ENCODE assay signal across 8 mouse cellular contexts in genomic region chr15:27923987-27924341, GRCm38 (mm10).
DNase-seq lines count a peak whose midpoint lies in the region; ATAC-seq and TF ChIP-seq lines count a peak whose summit lies in the region.

No protein-coding gene starts in this region.

- WGBS in heart, embryonic 12.5 days: 21% methylated on average over 5 of the region's 5 CpGs
- 15% methylated on average over 5 of the region's 5 CpGs for WGBS in hindbrain, embryonic 15.5 days
- 24% methylated on average over 5 of the region's 5 CpGs for WGBS in midbrain, embryonic 12.5 days

- peak overlapping the region; percentile 39 for H3K4me3 ChIP-seq in heart, embryonic 12.5 days
- peak overlapping the region; percentile 41 for H3K4me3 ChIP-seq in bone marrow macrophage, adult 2 months (ENCODE audit: insufficient read depth, low read length)
- peak overlapping the region; percentile 35 for H3K4me3 ChIP-seq in hindbrain, embryonic 15.5 days
- H3K4me3 ChIP-seq in midbrain, embryonic 12.5 days: peak overlapping the region; percentile 33; the same call in 1 of the 2 replicates

- intact Hi-C loops in heart, postnatal 14 days (cut with DNase I): loop anchor here (5.0 kb wide), 1 partner anchor 143 kb away; no protein-coding TSS in a partner anchor
- intact Hi-C loops in left cerebral cortex, postnatal 14 days (cut with DNase I): no loop called here

- H3K9ac ChIP-seq in heart, embryonic 12.5 days: no peak overlapping the region
- H3K9ac ChIP-seq in hindbrain, embryonic 15.5 days: peak overlapping the region; percentile 43
- no peak overlapping the region; the same call in 1 of the 2 replicates for H3K9ac ChIP-seq in midbrain, embryonic 12.5 days (replicated peaks)

- H3K27ac ChIP-seq in heart, embryonic 12.5 days (ENCODE audit: poor library complexity, severe bottlenecking): no peak overlapping the region
- H3K27ac ChIP-seq in bone marrow macrophage, adult 2 months (ENCODE audit: insufficient read depth, low read depth, low read length): peak overlapping the region; percentile 20
- H3K27ac ChIP-seq in hindbrain, embryonic 15.5 days (replicated peaks): peak overlapping the region; percentile 85
- H3K27ac ChIP-seq in midbrain, embryonic 12.5 days (replicated peaks): no peak overlapping the region; the same call in 1 of the 2 replicates

- H3K4me1 ChIP-seq in heart, embryonic 12.5 days (replicated peaks): peaks cover 70% of the 10 kb centered on the region
- H3K4me1 ChIP-seq in bone marrow macrophage, adult 2 months (ENCODE audit: control insufficient read depth, insufficient read depth, low read length): peaks cover 32% of the 10 kb centered on the region
- peaks cover 72% of the 10 kb centered on the region for H3K4me1 ChIP-seq in hindbrain, embryonic 15.5 days (replicated peaks)
- peaks cover 51% of the 10 kb centered on the region for H3K4me1 ChIP-seq in midbrain, embryonic 12.5 days

- no peaks in the 10 kb centered on the region for H3K9me3 ChIP-seq in heart, embryonic 12.5 days (replicated peaks)
- H3K9me3 ChIP-seq in hindbrain, embryonic 15.5 days: no peaks in the 10 kb centered on the region
- no peaks in the 10 kb centered on the region for H3K9me3 ChIP-seq in midbrain, embryonic 12.5 days

- no peak for TF ChIP-seq POLR2A in bone marrow macrophage, adult 2 months (IDR thresholded peaks at IDR 0.05; ENCODE audit: borderline replicate concordance, low read depth, low read length)

- peak overlapping the region; percentile 66 for H3K4me2 ChIP-seq in heart, embryonic 12.5 days
- H3K4me2 ChIP-seq in hindbrain, embryonic 15.5 days: peak overlapping the region; percentile 59
- peak overlapping the region; percentile 52 for H3K4me2 ChIP-seq in midbrain, embryonic 12.5 days (replicated peaks)

- H3K36me3 ChIP-seq in heart, embryonic 12.5 days: no peaks in the 10 kb centered on the region
- H3K36me3 ChIP-seq in hindbrain, embryonic 15.5 days: no peaks in the 10 kb centered on the region
- H3K36me3 ChIP-seq in midbrain, embryonic 12.5 days: no peaks in the 10 kb centered on the region

- ATAC-seq in heart, embryonic 12.5 days (ENCODE audit: insufficient number of reproducible peaks, low FRiP score): no peak
- ATAC-seq in hindbrain, embryonic 15.5 days (ENCODE audit: low FRiP score, low read depth): peak; percentile 24; the same call in 1 of the 2 replicates
- ATAC-seq in midbrain, embryonic 12.5 days (ENCODE audit: low FRiP score, low read depth): peak; percentile 4; the same call in 1 of the 2 replicates

- H3K27me3 ChIP-seq in heart, embryonic 12.5 days (replicated peaks): no peaks in the 10 kb centered on the region
- no peaks in the 10 kb centered on the region for H3K27me3 ChIP-seq in hindbrain, embryonic 15.5 days
- H3K27me3 ChIP-seq in midbrain, embryonic 12.5 days: 0 out of 2 replicates have a peak, but pooled peaks cover 5% of the 10 kb centered on the region

- no peak for DNase-seq in heart, postnatal 14 days
- no peak for DNase-seq in thymus, postnatal 25 days
- no peak for DNase-seq in layer of hippocampus, adult 9-10 months (ENCODE audit: low spot score)
- DNase-seq in left cerebral cortex, postnatal 14 days (ENCODE audit: low spot score in 2 of 2): no peak

- no peak for TF ChIP-seq CTCF in bone marrow macrophage, adult 2 months (IDR thresholded peaks at IDR 0.05; ENCODE audit: low read depth, low read length)

Comparison
In these comparisons a context has a peak if more than half of its experiments do, and no peak if none do; other contexts are left out.
1. H3K27ac ChIP-seq: peak in bone marrow macrophage, adult 2 months (single experiment) and hindbrain, embryonic 15.5 days (single experiment); none in heart, embryonic 12.5 days (single experiment) and midbrain, embryonic 12.5 days (single experiment).
2. Peak in every context shown above with its lines, with median percentiles within 50 percentile points of each other: H3K4me2 ChIP-seq and H3K4me3 ChIP-seq.